Mouse (Mus musculus) kidney, postnatal 0 days (tissue): Measurements from ENCODE around the gene Acer3. TPM values are rescaled to one million over a fixed set of nuclear protein-coding genes. Genes with fewer than 3 reads are reported as not detected.

ENCODE experiments used
- ATAC-seq: fragments of 200-750 bp; cut with Nextera tagmentation; replicated peaks from 2 replicates; pipeline ENCODE4 v1.8.0; 2017; ENCODE audit warnings: low read depth, moderate number of reproducible peaks, moderate TSS enrichment, moderate library complexity; ENCODE audit not compliant: low FRiP score
- DNase-seq: peaks from one replicate; pipeline ENCODE4 v3.0.0-alpha.2; 2016; ENCODE audit warnings: low spot score
- H3K27ac ChIP-seq: fragments of 300-500 bp; sonication (generic); 2 replicates; pipeline ENCODE4 v1.5.1; 2014; ENCODE audit warnings: mild to moderate bottlenecking
- H3K27me3 ChIP-seq: fragments of 300-500 bp; sonication (generic); 2 replicates; pipeline ENCODE4 v1.6.1; 2014; ENCODE audit warnings: low read length, mixed read lengths; ENCODE audit not compliant: insufficient read depth
- H3K36me3 ChIP-seq: fragments of 300-500 bp; sonication (generic); 2 replicates; pipeline ENCODE4 v1.6.1; 2014; ENCODE audit warnings: low read length, mixed read lengths; ENCODE audit not compliant: insufficient read depth
- H3K4me1 ChIP-seq: fragments of 300-500 bp; sonication (generic); replicated peaks from 2 replicates; pipeline ENCODE4 v1.6.1; 2014; ENCODE audit warnings: antibody characterized with exemption, low read length, mixed read lengths; ENCODE audit not compliant: insufficient read depth
- H3K4me2 ChIP-seq: fragments of 300-500 bp; sonication (generic); 2 replicates; pipeline ENCODE4 v1.6.1; 2014; ENCODE audit warnings: mild to moderate bottlenecking, low read length, moderate library complexity, mixed read lengths
- H3K4me3 ChIP-seq: fragments of 300-500 bp; sonication (generic); replicated peaks from 2 replicates; pipeline ENCODE4 v1.5.1; 2014; ENCODE audit warnings: low read depth, low read length
- H3K9ac ChIP-seq: fragments of 300-500 bp; sonication (generic); 2 replicates; pipeline ENCODE4 v1.6.1; 2014; ENCODE audit warnings: low read depth, low read length
- H3K9me3 ChIP-seq: fragments of 300-500 bp; sonication (generic); replicated peaks from 2 replicates; pipeline ENCODE4 v1.6.1; 2016; ENCODE audit warnings: low read length, inconsistent platforms, mixed read lengths
- CTCF ChIP-seq: IDR thresholded peaks from 2 replicates; pipeline ENCODE4 v1.5.1; 2016; ENCODE audit warnings: antibody characterized with exemption, low read depth, mild to moderate bottlenecking, moderate library complexity
- WGBS: fragments of 180-500 bp; shearing (Covaris S2); extraction: QIAGEN DNeasy Blood & Tissue Kit; methylation state at CpG from one replicate; pipeline ENCODE4 v1.1.7; 2014; 5-methylcytosine and 5-hydroxymethylcytosine counted together
- polyA plus RNA-seq: library from polyadenylated mRNA; unstranded; fragments of >200 nt; fragmentation: Nextera tagmentation; extraction: Ambion mirVana; gene quantifications from 2 replicates; pipeline ENCODE4 v1.2.1, GENCODE M21; 2015

Gene Acer3
- polyA plus RNA-seq, 1 experiment from 2014 or later, result 22.1 TPM

GRCm38 (mm10) chr7:98341475-98341874 lies 20.5 kb upstream of the Acer3 start:
- Histone ChIP-seq H3K4me2 (peak overlapping the region; percentile 75), H3K9ac (peak overlapping the region; percentile 58; the same call in 1 of the 2 replicates), H3K27me3 (no peaks in the 10 kb centered on the region), H3K27ac (no peak overlapping the region), H3K9me3 (no peaks in the 10 kb centered on the region), H3K4me3 (peak overlapping the region; percentile 34), H3K4me1 (0 out of 2 replicates have a peak, but pooled peaks cover 2% of the 10 kb centered on the region), H3K36me3 (no peaks in the 10 kb centered on the region)
- DNase-seq (peak; percentile 97), ATAC-seq (peak; percentile 62)
- peak; percentile 92 for TF ChIP-seq CTCF
- 2% methylated on average over 13 of the region's 13 CpGs for WGBS

- 73% methylated on average over 5 of the region's 5 CpGs for WGBS
These were observed 19.3 kb upstream of the Acer3 start for GRCm38 (mm10) chr7:98340343-98340742.

GRCm38 (mm10) chr7:98333987-98334386 lies 13.0 kb upstream of the Acer3 start:
- no peak overlapping the region for H3K4me3 ChIP-seq
- no peaks in the 10 kb centered on the region for H3K36me3 ChIP-seq
- ATAC-seq (no peak), DNase-seq (no peak)
- H3K4me2 ChIP-seq, result no peak overlapping the region
- no peak for TF ChIP-seq CTCF
- 74% methylated on average over 3 of the region's 3 CpGs for WGBS
- H3K27ac ChIP-seq, result no peak overlapping the region
- H3K4me1 ChIP-seq, result peaks cover 4% of the 10 kb centered on the region; the same call in 1 of the 2 replicates
- H3K9me3 ChIP-seq, result no peaks in the 10 kb centered on the region
- no peak overlapping the region for H3K9ac ChIP-seq
- no peaks in the 10 kb centered on the region for H3K27me3 ChIP-seq

More at GRCm38 (mm10) chr7:98340343-98340742, 19.3 kb upstream of the Acer3 start:
- ATAC-seq, result no peak
- DNase-seq, result no peak
- H3K4me3 ChIP-seq, result no peak overlapping the region
- H3K27ac ChIP-seq, result no peak overlapping the region
- H3K9ac ChIP-seq, result no peak overlapping the region
- no peaks in the 10 kb centered on the region for H3K27me3 ChIP-seq
- H3K36me3 ChIP-seq, result no peaks in the 10 kb centered on the region
- H3K4me1 ChIP-seq, result peaks cover 3% of the 10 kb centered on the region; the same call in 1 of the 2 replicates
- no peaks in the 10 kb centered on the region for H3K9me3 ChIP-seq
- no peak for TF ChIP-seq CTCF
- H3K4me2 ChIP-seq, result no peak overlapping the region

- Histone ChIP-seq H3K36me3 (no peaks in the 10 kb centered on the region), H3K27me3 (no peaks in the 10 kb centered on the region), H3K4me3 (no peak overlapping the region), H3K27ac (no peak overlapping the region), H3K4me1 (peaks cover 4% of the 10 kb centered on the region; the same call in 1 of the 2 replicates), H3K4me2 (no peak overlapping the region), H3K9ac (no peak overlapping the region), H3K9me3 (no peaks in the 10 kb centered on the region)
- no peak for TF ChIP-seq CTCF
- no peak for ATAC-seq
- WGBS, result 87% methylated on average over 5 of the region's 5 CpGs
- DNase-seq, result no peak
These were observed 12.5 kb upstream of the Acer3 start for GRCm38 (mm10) chr7:98333507-98333906.

GRCm38 (mm10) chr7:98332678-98333397 lies 11.8 kb upstream of the Acer3 start:
- Histone ChIP-seq H3K27me3 (no peaks in the 10 kb centered on the region), H3K9me3 (no peaks in the 10 kb centered on the region), H3K4me3 (no peak overlapping the region), H3K9ac (no peak overlapping the region), H3K27ac (no peak overlapping the region), H3K4me1 (peaks cover 4% of the 10 kb centered on the region; the same call in 1 of the 2 replicates), H3K36me3 (no peaks in the 10 kb centered on the region), H3K4me2 (no peak overlapping the region)
- TF ChIP-seq CTCF, result no peak
- WGBS, result 51% methylated on average over 5 of the region's 5 CpGs
- ATAC-seq (no peak), DNase-seq (no peak)

- Histone ChIP-seq H3K27me3 (no peaks in the 10 kb centered on the region), H3K4me1 (peaks cover 4% of the 10 kb centered on the region; the same call in 1 of the 2 replicates), H3K36me3 (no peaks in the 10 kb centered on the region), H3K4me2 (no peak overlapping the region), H3K9ac (no peak overlapping the region), H3K9me3 (no peaks in the 10 kb centered on the region), H3K4me3 (no peak overlapping the region), H3K27ac (no peak overlapping the region)
- no peak for ATAC-seq
- WGBS, result 18% methylated on average over 3 of the region's 3 CpGs
- no peak for TF ChIP-seq CTCF
- DNase-seq, result peak; percentile 65
These were observed 10.9 kb upstream of the Acer3 start for GRCm38 (mm10) chr7:98331932-98332331.
